Mouse (Mus musculus) thymus, adult 2 months (tissue): ENCODE results near the gene Slc25a43. TPM values are rescaled to one million over a fixed set of nuclear protein-coding genes. Genes with fewer than 3 reads are reported as not detected.

Experiments
- DNase-seq: peaks from one replicate; pipeline ENCODE4 v3.0.0; 2021
- H3K27ac ChIP-seq: fragments of 200-500 bp; 2 replicates; pipeline ENCODE4 v1.5.1; 2012; ENCODE audit warnings: low read length, control low read depth; ENCODE audit not compliant: control insufficient read depth, insufficient read depth
- H3K27me3 ChIP-seq: fragments of 200-500 bp; 2 replicates; pipeline ENCODE4 v1.6.1; 2012; ENCODE audit warnings: mild to moderate bottlenecking, low read length, moderate library complexity, mixed read lengths; ENCODE audit not compliant: control insufficient read depth, insufficient read depth
- H3K36me3 ChIP-seq: fragments of 200-500 bp; 2 replicates; pipeline ENCODE4 v1.6.1; 2012; ENCODE audit warnings: mild to moderate bottlenecking, low read length, moderate library complexity; ENCODE audit not compliant: control insufficient read depth, insufficient read depth
- H3K4me1 ChIP-seq: fragments of 200-500 bp; replicated peaks from 2 replicates; pipeline ENCODE4 v1.6.1; 2012; ENCODE audit warnings: low read length; ENCODE audit not compliant: control insufficient read depth, insufficient read depth
- H3K4me3 ChIP-seq: fragments of 200-500 bp; 2 replicates; pipeline ENCODE4 v1.5.1; 2012; ENCODE audit warnings: mild to moderate bottlenecking, low read length, control low read depth, moderate library complexity; ENCODE audit not compliant: control insufficient read depth, insufficient read depth
- CTCF ChIP-seq: fragments of 200-500 bp; IDR thresholded peaks from 2 replicates; pipeline ENCODE4 v1.5.1; 2012; ENCODE audit warnings: mild to moderate bottlenecking, control low read depth, low read length, moderate library complexity, borderline replicate concordance; ENCODE audit not compliant: control insufficient read depth, poor library complexity, insufficient read depth; ENCODE audit errors: extremely low read depth
- POLR2A ChIP-seq: fragments of 200-500 bp; IDR thresholded peaks from 2 replicates; pipeline ENCODE4 v1.6.1; 2012; ENCODE audit warnings: mild to moderate bottlenecking, low read length, control low read depth, moderate library complexity; ENCODE audit not compliant: control insufficient read depth, poor library complexity, insufficient read depth; ENCODE audit errors: extremely low read depth
- WGBS: fragments of 180-500 bp; shearing (Covaris S2); methylation state at CpG from one replicate; pipeline ENCODE4 v1.1.7; 2018; 5-methylcytosine and 5-hydroxymethylcytosine counted together
- polyA plus RNA-seq: library from polyadenylated mRNA; depleted of rRNA; stranded (reverse); fragments of >200 nt; gene quantifications from 2 replicates; pipeline ENCODE4 v1.2.3, GENCODE M21; 2012; rRNA removed

Gene Slc25a43
- 1.6 and 2.2 TPM in 2 replicates for polyA plus RNA-seq

GRCm38 (mm10) chrX:36743503-36744101 is at the start of gene Slc25a43:
Gene Slc25a43 (plus strand): TSS chrX:36743659.
- peak within 1 kb of the TSS; percentile 68 for H3K27ac ChIP-seq
- DNase-seq: no peak
- peak within 1 kb of the TSS; percentile 60 for H3K4me3 ChIP-seq

GRCm38 (mm10) chrX:36740124-36740951 is 3.1 kb upstream of the Slc25a43 start:
- Histone ChIP-seq H3K36me3 (no peaks in the 10 kb centered on the region), H3K27ac (no peak overlapping the region), H3K27me3 (no peaks in the 10 kb centered on the region), H3K4me1 (peaks cover 17% of the 10 kb centered on the region), H3K4me3 (no peak overlapping the region)
- WGBS: 44% methylated on average over 13 of the region's 13 CpGs
- no peak for DNase-seq
- TF ChIP-seq CTCF (no peak), POLR2A (no peak)

More at GRCm38 (mm10) chrX:36743503-36744101, at the start of gene Slc25a43:
- TF ChIP-seq CTCF: no peak
- TF ChIP-seq POLR2A: no peak
- H3K27me3 ChIP-seq: no peaks in the 10 kb centered on the region
- 22% methylated on average over 33 of the region's 36 CpGs for WGBS
- peaks cover 22% of the 10 kb centered on the region for H3K4me1 ChIP-seq
- H3K36me3 ChIP-seq: no peaks in the 10 kb centered on the region

GRCm38 (mm10) chrX:36741278-36741677 is 2.2 kb upstream of the Slc25a43 start:
- no peak for TF ChIP-seq CTCF
- 96% methylated on average over 6 of the region's 6 CpGs for WGBS
- H3K36me3 ChIP-seq: no peaks in the 10 kb centered on the region
- H3K27ac ChIP-seq: no peak overlapping the region
- peaks cover 17% of the 10 kb centered on the region for H3K4me1 ChIP-seq
- no peaks in the 10 kb centered on the region for H3K27me3 ChIP-seq
- DNase-seq: no peak
- no peak overlapping the region for H3K4me3 ChIP-seq

- no peak overlapping the region for H3K4me3 ChIP-seq
- no peak for DNase-seq
- H3K27ac ChIP-seq: no peak overlapping the region
- H3K36me3 ChIP-seq: no peaks in the 10 kb centered on the region
- H3K4me1 ChIP-seq: peaks cover 19% of the 10 kb centered on the region
- WGBS: 92% methylated on average over 5 of the region's 5 CpGs
- no peaks in the 10 kb centered on the region for H3K27me3 ChIP-seq
- TF ChIP-seq POLR2A (no peak), CTCF (no peak)
Observed at GRCm38 (mm10) chrX:36742744-36743143, 715 bp upstream of the Slc25a43 start.

GRCm38 (mm10) chrX:36744735-36745134 is 1.3 kb downstream of the Slc25a43 start:
- DNase-seq: peak; percentile 19
- TF ChIP-seq CTCF (no peak), POLR2A (no peak)
- H3K27me3 ChIP-seq: no peaks in the 10 kb centered on the region
- peaks cover 27% of the 10 kb centered on the region for H3K4me1 ChIP-seq
- 3% methylated on average over 7 of the region's 7 CpGs for WGBS
- peak overlapping the region; percentile 68 for H3K27ac ChIP-seq
- H3K4me3 ChIP-seq: no peak overlapping the region
- H3K36me3 ChIP-seq: no peaks in the 10 kb centered on the region

GRCm38 (mm10) chrX:36745333-36745732 is 1.9 kb downstream of the Slc25a43 start:
- Histone ChIP-seq H3K27me3 (no peaks in the 10 kb centered on the region), H3K4me3 (no peak overlapping the region), H3K36me3 (no peaks in the 10 kb centered on the region), H3K4me1 (peaks cover 27% of the 10 kb centered on the region), H3K27ac (no peak overlapping the region)
- DNase-seq: no peak
- TF ChIP-seq POLR2A: no peak
- no peak for TF ChIP-seq CTCF
- WGBS: 74% methylated on average over 7 of the region's 7 CpGs

- no peak for DNase-seq
- peaks cover 27% of the 10 kb centered on the region for H3K4me1 ChIP-seq
- H3K27ac ChIP-seq: no peak overlapping the region
- TF ChIP-seq POLR2A (no peak), CTCF (no peak)
- WGBS: 95% methylated on average over 8 of the region's 8 CpGs
- H3K36me3 ChIP-seq: no peaks in the 10 kb centered on the region
- no peaks in the 10 kb centered on the region for H3K27me3 ChIP-seq
- no peak overlapping the region for H3K4me3 ChIP-seq
Observed at GRCm38 (mm10) chrX:36746789-36747188, 3.3 kb downstream of the Slc25a43 start.
